Mouse (Mus musculus): Measurements from ENCODE around the gene A730015C16Rik. TPM values are rescaled to one million over a fixed set of nuclear protein-coding genes. Genes with fewer than 3 reads are reported as not detected.
A peak's percentile ranks its signal among the peaks of the same experiment; 100 is the strongest.

Gene A730015C16Rik
- polyA plus RNA-seq (2014; fragmentation: Nextera tagmentation; extraction: Ambion mirVana): 1.1 and 2.5 TPM in 2 replicates

GRCm38 (mm10) chr4:108848505-108848848 lies at the start of gene A730015C16Rik:
Gene A730015C16Rik (minus strand): TSS chr4:108848619.
- Histone ChIP-seq H3K4me2 (ENCODE audit: low read depth) (peak within 1 kb of the TSS; percentile 88), H3K36me3 (ENCODE audit: control insufficient read depth, insufficient read depth, low read length) (no peaks in the 10 kb centered on the region), H3K9me3 (ENCODE audit: control insufficient read depth, low read length) (no peaks in the 10 kb centered on the region), H3K27ac (ENCODE audit: low read depth, low read length) (peak within 1 kb of the TSS; percentile 82), H3K4me1 (ENCODE audit: control insufficient read depth, insufficient read depth, low read length) (peaks cover 13% of the 10 kb centered on the region), H3K4me3 (ENCODE audit: low read depth, low read length) (peak within 1 kb of the TSS; percentile 95), H3K9ac (ENCODE audit: low read length) (peak within 1 kb of the TSS; percentile 84), H3K27me3 (ENCODE audit: control insufficient read depth, insufficient read depth, low read length) (no peaks in the 10 kb centered on the region)
- WGBS: 10% methylated on average over 20 of the region's 20 CpGs
- DNase-seq (ENCODE audit: low spot score): peak; percentile 26
- ATAC-seq (ENCODE audit: insufficient read depth, low FRiP score, low TSS enrichment): no peak

GRCm38 (mm10) chr4:108890876-108891275 lies 42.5 kb upstream of the A730015C16Rik start:
- H3K27ac ChIP-seq (ENCODE audit: low read depth, low read length): no peak overlapping the region
- H3K9ac ChIP-seq (ENCODE audit: low read length): no peak overlapping the region
- DNase-seq (ENCODE audit: low spot score): no peak
- no peak overlapping the region for H3K4me3 ChIP-seq (ENCODE audit: low read depth, low read length)
- no peak overlapping the region for H3K4me2 ChIP-seq (ENCODE audit: low read depth)
- no peaks in the 10 kb centered on the region for H3K36me3 ChIP-seq (ENCODE audit: control insufficient read depth, insufficient read depth, low read length)
- no peak for ATAC-seq (ENCODE audit: insufficient read depth, low FRiP score, low TSS enrichment)
- H3K9me3 ChIP-seq (ENCODE audit: control insufficient read depth, low read length): no peaks in the 10 kb centered on the region
- H3K27me3 ChIP-seq (ENCODE audit: control insufficient read depth, insufficient read depth, low read length): no peaks in the 10 kb centered on the region
- H3K4me1 ChIP-seq (ENCODE audit: control insufficient read depth, insufficient read depth, low read length): no peaks in the 10 kb centered on the region
- 85% methylated on average over 6 of the region's 6 CpGs for WGBS

DNA sequence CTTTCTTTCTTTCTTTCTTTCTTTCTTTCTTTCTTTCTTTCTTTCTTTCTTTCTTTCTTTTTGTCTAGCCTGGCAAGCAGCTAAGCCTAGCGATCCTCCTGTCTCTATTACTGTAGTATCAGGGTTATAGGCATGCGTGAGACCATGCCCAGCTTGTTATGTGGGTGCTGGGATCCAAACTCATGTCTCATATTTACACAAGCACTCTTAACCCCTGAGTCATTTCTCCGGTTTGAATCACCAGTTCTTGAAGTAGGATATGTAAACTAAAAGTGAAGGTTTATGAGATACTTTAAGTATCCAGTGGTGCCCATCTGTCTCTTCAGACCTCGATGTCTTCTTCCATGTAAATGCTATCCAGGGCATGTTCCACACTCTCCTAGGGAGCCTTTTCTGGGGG lies 39.0 kb upstream of the A730015C16Rik start:
- ATAC-seq (ENCODE audit: insufficient read depth, low FRiP score, low TSS enrichment) (no peak), DNase-seq (ENCODE audit: low spot score) (no peak)
- Histone ChIP-seq H3K27ac (ENCODE audit: low read depth, low read length) (no peak overlapping the region), H3K4me1 (ENCODE audit: control insufficient read depth, insufficient read depth, low read length) (no peaks in the 10 kb centered on the region), H3K4me3 (ENCODE audit: low read depth, low read length) (no peak overlapping the region), H3K36me3 (ENCODE audit: control insufficient read depth, insufficient read depth, low read length) (no peaks in the 10 kb centered on the region), H3K4me2 (ENCODE audit: low read depth) (no peak overlapping the region), H3K9ac (ENCODE audit: low read length) (no peak overlapping the region), H3K27me3 (ENCODE audit: control insufficient read depth, insufficient read depth, low read length) (no peaks in the 10 kb centered on the region), H3K9me3 (ENCODE audit: control insufficient read depth, low read length) (no peaks in the 10 kb centered on the region)
- WGBS: 86% methylated on average over 4 of the region's 4 CpGs

DNA sequence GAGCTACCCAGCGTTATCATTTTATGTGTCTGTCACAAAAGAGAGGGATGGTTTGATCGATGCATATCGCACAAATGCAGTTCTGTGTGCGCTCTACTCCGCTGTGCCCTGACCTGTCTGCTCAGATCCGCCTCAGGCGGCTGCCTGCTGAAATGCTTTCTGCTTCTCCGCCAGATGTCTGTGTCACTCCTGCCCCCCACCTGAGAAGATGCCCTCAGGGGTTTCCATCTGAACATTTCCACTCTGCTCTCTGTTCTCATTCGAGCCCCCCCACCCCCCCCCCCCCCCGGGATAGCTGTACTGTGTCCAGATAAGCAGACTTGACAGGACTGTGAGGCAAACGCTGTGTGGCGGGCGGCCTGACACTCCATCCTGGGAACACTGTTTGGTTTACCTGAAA lies 35.4 kb upstream of the A730015C16Rik start:
- no peak for ATAC-seq (ENCODE audit: insufficient read depth, low FRiP score, low TSS enrichment)
- H3K9me3 ChIP-seq (ENCODE audit: control insufficient read depth, low read length): no peaks in the 10 kb centered on the region
- peaks cover 3% of the 10 kb centered on the region; the same call in 1 of the 2 replicates for H3K4me1 ChIP-seq (ENCODE audit: control insufficient read depth, insufficient read depth, low read length)
- H3K36me3 ChIP-seq (ENCODE audit: control insufficient read depth, insufficient read depth, low read length): no peaks in the 10 kb centered on the region
- no peak overlapping the region for H3K9ac ChIP-seq (ENCODE audit: low read length)
- no peak for DNase-seq (ENCODE audit: low spot score)
- H3K4me2 ChIP-seq (ENCODE audit: low read depth): no peak overlapping the region
- H3K27ac ChIP-seq (ENCODE audit: low read depth, low read length): no peak overlapping the region
- H3K27me3 ChIP-seq (ENCODE audit: control insufficient read depth, insufficient read depth, low read length): no peaks in the 10 kb centered on the region
- 64% methylated on average over 13 of the region's 13 CpGs for WGBS
- no peak overlapping the region for H3K4me3 ChIP-seq (ENCODE audit: low read depth, low read length)

DNA sequence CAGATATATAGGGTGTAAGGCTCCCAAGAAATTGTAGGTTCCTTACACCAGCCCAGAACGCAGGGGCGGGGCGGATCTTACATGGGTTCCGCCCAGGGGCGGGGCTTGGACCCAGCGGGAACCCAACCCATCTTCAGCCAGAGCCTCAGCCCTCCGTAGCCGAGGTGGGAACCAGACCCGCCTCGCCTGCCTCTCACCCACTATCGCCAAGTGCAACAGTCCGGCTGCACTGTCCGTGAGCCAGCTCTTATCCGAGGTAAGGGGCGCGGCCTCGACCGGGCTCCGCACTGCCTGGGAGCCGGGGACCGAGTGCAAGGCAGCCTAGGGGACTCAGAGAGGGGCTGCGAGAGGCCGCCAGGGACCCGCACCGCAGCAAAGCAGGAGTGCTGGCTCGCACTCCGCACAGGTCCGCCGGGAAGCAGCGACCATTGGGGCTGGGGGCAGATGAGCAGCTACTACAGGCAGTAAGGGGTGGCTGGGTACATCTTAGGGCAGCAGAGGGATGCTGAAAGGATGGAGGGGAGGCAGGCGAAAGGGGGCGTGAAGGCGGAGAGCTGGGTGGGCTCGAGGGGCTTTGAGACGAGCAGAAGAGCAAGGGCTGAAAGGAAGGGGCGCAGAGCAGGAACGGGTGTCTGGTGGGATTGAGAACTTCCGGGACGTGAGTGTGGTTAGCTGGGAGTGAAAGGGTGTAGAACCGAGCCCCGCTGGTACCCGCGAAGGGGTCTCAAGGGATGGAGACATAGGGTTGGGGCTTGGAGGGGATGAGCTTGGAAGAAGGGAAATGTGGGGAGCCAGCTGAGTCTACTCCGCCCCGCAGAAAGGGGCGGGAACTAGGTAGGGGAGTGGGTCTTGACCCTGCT lies 30.8 kb upstream of the A730015C16Rik start, which contains the start of gene Rab3b:
Rab3b (plus strand) TSS at position 101 of the 860 bp plus-strand sequence.
- Histone ChIP-seq H3K36me3 (ENCODE audit: control insufficient read depth, insufficient read depth, low read length) (no peaks in the 10 kb centered on the region), H3K4me2 (ENCODE audit: low read depth) (peak within 1 kb of the TSS; percentile 97), H3K4me1 (ENCODE audit: control insufficient read depth, insufficient read depth, low read length) (peaks cover 3% of the 10 kb centered on the region; the same call in 1 of the 2 replicates), H3K27ac (ENCODE audit: low read depth, low read length) (0 out of 2 replicates have a peak within 1 kb of the TSS, but pooled peaks have one; percentile 39), H3K4me3 (ENCODE audit: low read depth, low read length) (peak within 1 kb of the TSS; percentile 59), H3K27me3 (ENCODE audit: control insufficient read depth, insufficient read depth, low read length) (no peaks in the 10 kb centered on the region), H3K9ac (ENCODE audit: low read length) (peak within 1 kb of the TSS; percentile 72), H3K9me3 (ENCODE audit: control insufficient read depth, low read length) (no peaks in the 10 kb centered on the region)
- ATAC-seq (ENCODE audit: insufficient read depth, low FRiP score, low TSS enrichment) (peak; percentile 88), DNase-seq (ENCODE audit: low spot score) (peak; percentile 83)
- under 1% methylated on average over 46 of the region's 46 CpGs for WGBS

- DNase-seq (ENCODE audit: low spot score): no peak
- Histone ChIP-seq H3K9me3 (ENCODE audit: control insufficient read depth, low read length) (no peaks in the 10 kb centered on the region), H3K4me3 (ENCODE audit: low read depth, low read length) (no peak overlapping the region), H3K9ac (ENCODE audit: low read length) (no peak overlapping the region), H3K27ac (ENCODE audit: low read depth, low read length) (no peak overlapping the region), H3K4me2 (ENCODE audit: low read depth) (no peak overlapping the region), H3K4me1 (ENCODE audit: control insufficient read depth, insufficient read depth, low read length) (peaks cover 3% of the 10 kb centered on the region; the same call in 1 of the 2 replicates), H3K27me3 (ENCODE audit: control insufficient read depth, insufficient read depth, low read length) (no peaks in the 10 kb centered on the region), H3K36me3 (ENCODE audit: control insufficient read depth, insufficient read depth, low read length) (no peaks in the 10 kb centered on the region)
- 80% methylated on average over 6 of the region's 6 CpGs for whole genome bisulfite sequencing
- ATAC-seq (ENCODE audit: insufficient read depth, low FRiP score, low TSS enrichment): no peak
Measured at GRCm38 (mm10) chr4:108877901-108878300, 29.5 kb upstream of the A730015C16Rik start.

GRCm38 (mm10) chr4:108873746-108874145 lies 25.3 kb upstream of the A730015C16Rik start:
- Histone ChIP-seq H3K36me3 (ENCODE audit: control insufficient read depth, insufficient read depth, low read length) (no peaks in the 10 kb centered on the region), H3K9me3 (ENCODE audit: control insufficient read depth, low read length) (no peaks in the 10 kb centered on the region), H3K27me3 (ENCODE audit: control insufficient read depth, insufficient read depth, low read length) (no peaks in the 10 kb centered on the region), H3K9ac (ENCODE audit: low read length) (no peak overlapping the region), H3K27ac (ENCODE audit: low read depth, low read length) (no peak overlapping the region), H3K4me2 (ENCODE audit: low read depth) (no peak overlapping the region), H3K4me3 (ENCODE audit: low read depth, low read length) (no peak overlapping the region), H3K4me1 (ENCODE audit: control insufficient read depth, insufficient read depth, low read length) (no peaks in the 10 kb centered on the region)
- ATAC-seq (ENCODE audit: insufficient read depth, low FRiP score, low TSS enrichment) (no peak), DNase-seq (ENCODE audit: low spot score) (no peak)
- WGBS: 84% methylated on average over 5 of the region's 5 CpGs

DNA sequence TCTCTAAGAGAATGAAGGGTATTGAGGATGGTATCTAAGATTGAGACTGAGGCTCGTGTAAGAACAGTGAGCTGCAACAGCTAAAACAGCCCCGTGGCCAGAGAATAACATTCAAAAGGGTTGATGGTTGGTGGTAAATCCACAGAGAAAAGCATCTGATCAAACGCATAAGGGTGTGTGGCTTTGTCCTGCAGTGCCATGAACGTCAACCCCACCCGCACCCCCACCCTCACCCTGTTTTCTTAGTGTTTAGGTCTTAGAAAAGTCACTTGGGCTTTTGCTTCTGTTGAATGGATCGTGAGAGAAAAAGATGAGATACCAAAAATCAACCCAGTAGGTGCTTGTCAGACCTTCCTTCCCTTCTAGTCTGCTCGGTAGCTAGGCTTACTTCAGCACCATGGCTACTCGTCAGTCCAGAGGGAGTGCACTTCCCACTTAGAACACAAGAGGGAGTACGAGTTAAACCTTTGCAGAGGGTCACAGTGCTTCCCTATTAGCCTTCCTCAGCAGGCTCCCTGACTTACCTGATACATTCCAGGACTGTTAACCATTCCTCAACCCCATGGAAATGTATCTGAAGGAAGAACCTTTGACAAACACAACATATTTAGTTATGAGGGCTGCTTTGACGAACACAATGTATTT lies 21.4 kb upstream of the A730015C16Rik start:
- H3K36me3 ChIP-seq (ENCODE audit: control insufficient read depth, insufficient read depth, low read length): no peaks in the 10 kb centered on the region
- H3K27ac ChIP-seq (ENCODE audit: low read depth, low read length): no peak overlapping the region
- no peak overlapping the region for H3K4me2 ChIP-seq (ENCODE audit: low read depth)
- peak; percentile 58; the same call in 1 of the 2 replicates for ATAC-seq (ENCODE audit: insufficient read depth, low FRiP score, low TSS enrichment)
- peak; percentile 83 for DNase-seq (ENCODE audit: low spot score)
- no peaks in the 10 kb centered on the region for H3K4me1 ChIP-seq (ENCODE audit: control insufficient read depth, insufficient read depth, low read length)
- no peaks in the 10 kb centered on the region for H3K27me3 ChIP-seq (ENCODE audit: control insufficient read depth, insufficient read depth, low read length)
- no peaks in the 10 kb centered on the region for H3K9me3 ChIP-seq (ENCODE audit: control insufficient read depth, low read length)
- 38% methylated on average over 10 of the region's 10 CpGs for WGBS
- H3K9ac ChIP-seq (ENCODE audit: low read length): no peak overlapping the region
- no peak overlapping the region for H3K4me3 ChIP-seq (ENCODE audit: low read depth, low read length)
